Mouse (Mus musculus): ENCODE measurements at regions not wholly inside any gene's neighbourhood (a gene's known extent, or its start where the extent isn't known, plus 50 kb on each side); places are given as distances from the start of the nearest gene placed in this dataset.

DNA sequence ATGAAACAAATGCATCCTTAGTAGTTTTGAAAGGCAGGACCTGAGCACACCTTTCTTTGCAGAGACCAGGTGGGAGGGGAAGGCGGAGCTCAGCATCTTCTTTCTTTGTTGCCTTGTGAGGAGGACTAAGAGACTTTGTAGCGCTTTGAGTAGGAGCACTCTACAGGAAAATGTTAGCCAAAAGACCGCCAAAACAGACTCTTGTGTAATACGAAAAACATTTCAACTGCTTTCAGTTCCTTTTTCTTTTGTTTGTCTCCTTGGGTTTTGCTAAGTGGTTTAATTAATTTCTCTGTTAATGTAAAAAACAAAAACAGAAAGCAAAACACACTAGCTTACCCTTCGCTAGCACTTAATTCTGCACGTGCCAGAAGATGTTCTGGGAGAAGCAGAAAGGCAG is 83.6 kb upstream of the Cacna2d3 start:
- H3K27ac ChIP-seq (ENCODE audit: low read depth, low read length): no peak overlapping the region
- H3K9me3 ChIP-seq (ENCODE audit: control insufficient read depth): no peaks in the 10 kb centered on the region
- no peak for ATAC-seq
- WGBS: 84% methylated on average over 6 of the region's 6 CpGs
- H3K4me1 ChIP-seq (replicated peaks; ENCODE audit: control insufficient read depth, insufficient read depth, low read length): no peaks in the 10 kb centered on the region
- no peak for TF ChIP-seq CTCF (IDR thresholded peaks at IDR 0.05; ENCODE audit: low read depth)
- H3K36me3 ChIP-seq (ENCODE audit: control insufficient read depth, insufficient read depth): no peaks in the 10 kb centered on the region
- no peak overlapping the region for H3K4me3 ChIP-seq (ENCODE audit: low read depth, low read length)
- no peak overlapping the region for H3K9ac ChIP-seq (ENCODE audit: low read depth, low read length)
- no peak overlapping the region for H3K4me2 ChIP-seq (replicated peaks; ENCODE audit: low read depth)
- no peaks in the 10 kb centered on the region for H3K27me3 ChIP-seq (replicated peaks; ENCODE audit: control insufficient read depth, insufficient read depth, low read length)

DNA sequence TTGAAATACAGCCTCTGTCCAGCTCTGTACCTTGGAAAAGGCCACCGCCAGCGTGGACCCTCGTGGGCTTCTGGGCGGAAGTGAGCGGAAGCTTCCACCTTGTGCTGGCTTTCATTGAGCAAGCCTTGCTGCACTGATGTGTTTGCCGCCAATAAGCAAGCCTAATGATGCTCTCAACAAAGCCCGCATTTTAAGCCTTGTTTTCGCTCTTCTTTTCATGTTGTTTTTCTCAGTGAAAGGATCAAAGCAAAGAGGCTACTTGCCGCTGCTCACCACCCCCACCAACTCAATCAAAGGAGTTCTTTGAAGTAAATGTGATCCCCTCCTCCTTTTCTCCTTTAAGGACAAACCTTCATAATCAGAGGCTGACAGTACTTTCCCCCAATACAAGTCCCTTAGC is 86.2 kb upstream of the Cacna2d3 start:
- Histone ChIP-seq H3K27ac (ENCODE audit: low read depth, low read length) (no peak overlapping the region), H3K9ac (ENCODE audit: low read depth, low read length) (no peak overlapping the region), H3K4me2 (replicated peaks; ENCODE audit: low read depth) (no peak overlapping the region), H3K36me3 (ENCODE audit: control insufficient read depth, insufficient read depth) (no peaks in the 10 kb centered on the region), H3K27me3 (replicated peaks; ENCODE audit: control insufficient read depth, insufficient read depth, low read length) (no peaks in the 10 kb centered on the region), H3K9me3 (ENCODE audit: control insufficient read depth) (no peaks in the 10 kb centered on the region), H3K4me3 (ENCODE audit: low read depth, low read length) (no peak overlapping the region), H3K4me1 (replicated peaks; ENCODE audit: control insufficient read depth, insufficient read depth, low read length) (no peaks in the 10 kb centered on the region)
- no peak for ATAC-seq
- 58% methylated on average over 9 of the region's 9 CpGs for WGBS
- TF ChIP-seq CTCF (IDR thresholded peaks at IDR 0.05; ENCODE audit: low read depth): no peak

DNA sequence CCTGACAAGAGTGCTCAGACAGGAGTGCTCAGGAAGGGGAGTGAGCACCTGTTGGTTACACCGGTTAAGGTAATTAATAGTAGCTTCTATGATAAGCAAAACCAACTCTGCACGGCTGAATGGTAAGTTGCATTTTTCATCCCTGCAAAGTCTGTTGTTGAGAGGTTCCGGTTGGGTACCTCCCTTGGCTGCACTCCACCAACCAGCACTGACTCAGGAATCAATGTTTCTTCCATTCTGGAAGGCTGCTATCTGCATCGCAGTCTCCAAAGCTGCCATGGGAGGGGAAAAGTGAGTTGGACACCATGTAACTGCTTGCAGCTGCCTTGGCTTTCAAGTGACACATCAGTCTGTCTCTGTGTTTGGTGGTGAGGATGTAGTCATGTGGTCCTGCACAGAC is 93.0 kb upstream of the Cacna2d3 start:
- no peak for TF ChIP-seq CTCF (IDR thresholded peaks at IDR 0.05; ENCODE audit: low read depth)
- 70% methylated on average over 4 of the region's 4 CpGs for WGBS
- ATAC-seq: no peak
- Histone ChIP-seq H3K9ac (ENCODE audit: low read depth, low read length) (no peak overlapping the region), H3K4me2 (replicated peaks; ENCODE audit: low read depth) (no peak overlapping the region), H3K36me3 (ENCODE audit: control insufficient read depth, insufficient read depth) (no peaks in the 10 kb centered on the region), H3K27me3 (replicated peaks; ENCODE audit: control insufficient read depth, insufficient read depth, low read length) (no peaks in the 10 kb centered on the region), H3K4me3 (ENCODE audit: low read depth, low read length) (no peak overlapping the region), H3K9me3 (ENCODE audit: control insufficient read depth) (no peaks in the 10 kb centered on the region), H3K27ac (ENCODE audit: low read depth, low read length) (no peak overlapping the region), H3K4me1 (replicated peaks; ENCODE audit: control insufficient read depth, insufficient read depth, low read length) (no peaks in the 10 kb centered on the region)

DNA sequence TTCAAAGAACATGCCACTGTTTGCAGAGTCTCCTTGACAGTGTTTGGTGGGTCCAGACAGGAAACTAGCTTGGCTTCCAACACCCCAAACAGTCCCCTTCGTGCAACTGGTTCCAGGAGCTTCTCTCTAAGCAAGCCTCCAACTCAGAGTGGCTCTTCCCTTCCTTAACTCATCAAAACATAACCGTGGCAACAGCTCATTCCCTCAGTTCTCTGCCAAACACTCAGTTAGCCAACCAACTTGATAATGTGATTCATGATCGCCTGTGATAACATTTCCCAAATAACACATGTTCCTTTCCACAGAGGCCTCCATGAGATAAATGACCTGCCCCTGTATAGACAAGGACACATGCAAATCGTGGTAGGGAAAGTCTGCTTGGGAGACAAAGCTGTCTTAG is 95.9 kb upstream of the Cacna2d3 start:
- no peak overlapping the region for H3K4me2 ChIP-seq (replicated peaks; ENCODE audit: low read depth)
- 65% methylated on average over 4 of the region's 4 CpGs for WGBS
- no peak overlapping the region for H3K27ac ChIP-seq (ENCODE audit: low read depth, low read length)
- H3K4me1 ChIP-seq (replicated peaks; ENCODE audit: control insufficient read depth, insufficient read depth, low read length): no peaks in the 10 kb centered on the region
- no peak overlapping the region for H3K4me3 ChIP-seq (ENCODE audit: low read depth, low read length)
- no peaks in the 10 kb centered on the region for H3K36me3 ChIP-seq (ENCODE audit: control insufficient read depth, insufficient read depth)
- H3K9me3 ChIP-seq (ENCODE audit: control insufficient read depth): no peaks in the 10 kb centered on the region
- H3K9ac ChIP-seq (ENCODE audit: low read depth, low read length): no peak overlapping the region
- ATAC-seq: no peak
- no peaks in the 10 kb centered on the region for H3K27me3 ChIP-seq (replicated peaks; ENCODE audit: control insufficient read depth, insufficient read depth, low read length)
- TF ChIP-seq CTCF (IDR thresholded peaks at IDR 0.05; ENCODE audit: low read depth): no peak

DNA sequence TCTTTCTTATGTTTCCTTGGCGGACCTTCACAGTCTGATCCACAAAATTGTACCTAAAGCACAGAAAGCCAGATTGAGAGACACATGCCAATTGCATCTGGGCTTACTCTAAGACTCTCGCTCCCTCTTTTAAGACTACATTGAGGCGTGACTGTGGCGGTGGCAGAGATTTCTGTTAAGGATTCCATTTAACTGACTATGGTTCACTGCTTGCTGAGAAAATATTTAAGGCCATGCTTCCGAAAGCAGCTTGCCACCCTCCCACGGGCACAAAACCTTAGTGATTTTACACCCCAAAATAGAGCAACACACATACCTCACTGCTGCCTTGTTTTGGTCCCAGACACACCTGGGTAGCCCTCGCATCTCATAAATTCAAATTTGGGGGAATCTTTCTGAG is 96.6 kb upstream of the Cacna2d3 start:
- 92% methylated on average over 7 of the region's 7 CpGs for WGBS
- H3K36me3 ChIP-seq (ENCODE audit: control insufficient read depth, insufficient read depth): no peaks in the 10 kb centered on the region
- no peak for ATAC-seq
- H3K4me3 ChIP-seq (ENCODE audit: low read depth, low read length): no peak overlapping the region
- H3K27ac ChIP-seq (ENCODE audit: low read depth, low read length): no peak overlapping the region
- H3K9ac ChIP-seq (ENCODE audit: low read depth, low read length): no peak overlapping the region
- H3K27me3 ChIP-seq (replicated peaks; ENCODE audit: control insufficient read depth, insufficient read depth, low read length): no peaks in the 10 kb centered on the region
- H3K9me3 ChIP-seq (ENCODE audit: control insufficient read depth): no peaks in the 10 kb centered on the region
- no peaks in the 10 kb centered on the region for H3K4me1 ChIP-seq (replicated peaks; ENCODE audit: control insufficient read depth, insufficient read depth, low read length)
- no peak overlapping the region for H3K4me2 ChIP-seq (replicated peaks; ENCODE audit: low read depth)
- TF ChIP-seq CTCF (IDR thresholded peaks at IDR 0.05; ENCODE audit: low read depth): no peak

DNA sequence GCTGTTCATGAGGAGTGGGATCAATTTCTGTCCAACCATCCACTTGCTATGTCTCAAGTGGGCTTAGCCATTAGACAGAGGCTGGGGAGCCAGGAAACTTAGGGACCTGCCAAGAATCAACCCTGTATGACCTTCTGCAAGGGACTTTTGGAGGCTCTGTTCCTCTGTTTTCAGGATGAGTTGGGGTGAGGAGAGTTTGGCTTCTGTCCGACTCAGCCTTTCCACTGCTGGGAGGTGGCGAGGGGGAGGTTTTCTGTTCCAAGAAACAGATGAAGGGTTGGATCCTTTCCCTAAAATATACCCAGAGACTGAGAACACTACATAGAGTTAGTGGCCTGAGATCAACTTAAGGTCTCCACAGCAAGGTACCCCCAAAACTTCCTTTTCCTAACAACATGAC is 97.1 kb upstream of the Cacna2d3 start:
- Histone ChIP-seq H3K36me3 (ENCODE audit: control insufficient read depth, insufficient read depth) (no peaks in the 10 kb centered on the region), H3K9me3 (ENCODE audit: control insufficient read depth) (no peaks in the 10 kb centered on the region), H3K27ac (ENCODE audit: low read depth, low read length) (no peak overlapping the region), H3K9ac (ENCODE audit: low read depth, low read length) (no peak overlapping the region), H3K27me3 (replicated peaks; ENCODE audit: control insufficient read depth, insufficient read depth, low read length) (no peaks in the 10 kb centered on the region), H3K4me1 (replicated peaks; ENCODE audit: control insufficient read depth, insufficient read depth, low read length) (no peaks in the 10 kb centered on the region), H3K4me3 (ENCODE audit: low read depth, low read length) (no peak overlapping the region), H3K4me2 (replicated peaks; ENCODE audit: low read depth) (no peak overlapping the region)
- no peak for ATAC-seq
- no peak for TF ChIP-seq CTCF (IDR thresholded peaks at IDR 0.05; ENCODE audit: low read depth)
- WGBS: 81% methylated on average over 2 of the region's 2 CpGs

DNA sequence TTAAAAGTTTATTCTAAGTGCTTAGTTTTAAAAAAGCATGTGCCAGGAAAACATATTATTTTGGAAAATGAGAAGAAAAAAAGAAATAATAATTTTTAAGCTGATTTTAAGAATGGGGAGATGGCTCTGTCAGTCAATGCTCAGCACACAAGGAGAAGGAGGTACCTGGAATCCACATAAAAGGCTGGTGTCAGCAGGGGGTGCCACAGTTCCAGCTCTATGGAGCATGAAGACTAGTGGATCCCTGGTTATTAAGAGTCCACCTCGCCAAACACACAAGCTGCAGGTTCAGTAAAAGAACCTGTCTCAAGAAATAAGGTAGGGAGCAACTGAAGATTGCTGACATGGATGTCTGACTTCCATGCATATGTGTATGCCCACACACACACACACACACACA is 115.4 kb upstream of the Cacna2d3 start:
- Histone ChIP-seq H3K27ac (ENCODE audit: low read depth, low read length) (no peak overlapping the region), H3K9me3 (ENCODE audit: control insufficient read depth) (no peaks in the 10 kb centered on the region), H3K4me3 (ENCODE audit: low read depth, low read length) (no peak overlapping the region), H3K4me1 (replicated peaks; ENCODE audit: control insufficient read depth, insufficient read depth, low read length) (no peaks in the 10 kb centered on the region), H3K4me2 (replicated peaks; ENCODE audit: low read depth) (no peak overlapping the region), H3K36me3 (ENCODE audit: control insufficient read depth, insufficient read depth) (no peaks in the 10 kb centered on the region), H3K9ac (ENCODE audit: low read depth, low read length) (no peak overlapping the region), H3K27me3 (replicated peaks; ENCODE audit: control insufficient read depth, insufficient read depth, low read length) (no peaks in the 10 kb centered on the region; the same call in 1 of the 2 replicates)
- no peak for ATAC-seq
- WGBS: 59% methylated on average over 1 of the region's 1 CpGs
- TF ChIP-seq CTCF (IDR thresholded peaks at IDR 0.05; ENCODE audit: low read depth): peak; percentile 54
